Mouse (Mus musculus) intestine, postnatal 0 days (tissue): ENCODE data around the gene Keap1. TPM values are rescaled to one million over a fixed set of nuclear protein-coding genes. Genes with fewer than 3 reads are reported as not detected.
"Not testable (repeated sequence)": the region's sequence is repeated elsewhere in the genome, so short reads cannot be mapped to it uniquely, and the experiment has no call there.

Experiments
- ATAC-seq: fragments of 200-750 bp; cut with Nextera tagmentation; 2 replicates; pipeline ENCODE4 v1.8.0; 2017; ENCODE audit warnings: mild to moderate bottlenecking, moderate TSS enrichment, moderate library complexity
- H3K27ac ChIP-seq: fragments of 300-500 bp; sonication (generic); 2 replicates; pipeline ENCODE4 v1.5.1; 2014; ENCODE audit warnings: mild to moderate bottlenecking, low read depth, low read length, moderate library complexity
- H3K27me3 ChIP-seq: fragments of 300-500 bp; sonication (generic); replicated peaks from 2 replicates; pipeline ENCODE4 v1.6.1; 2014; ENCODE audit warnings: low read length, mixed read lengths; ENCODE audit not compliant: control insufficient read depth, insufficient read depth
- H3K36me3 ChIP-seq: fragments of 300-500 bp; sonication (generic); 2 replicates; pipeline ENCODE4 v1.6.1; 2014; ENCODE audit warnings: mild to moderate bottlenecking, moderate library complexity; ENCODE audit not compliant: control insufficient read depth, insufficient read depth
- H3K4me1 ChIP-seq: fragments of 300-500 bp; sonication (generic); replicated peaks from 2 replicates; pipeline ENCODE4 v1.6.1; 2014; ENCODE audit warnings: antibody characterized with exemption, low read length, mixed read lengths; ENCODE audit not compliant: control insufficient read depth, insufficient read depth
- H3K4me2 ChIP-seq: fragments of 300-500 bp; sonication (generic); replicated peaks from 2 replicates; pipeline ENCODE4 v1.6.1; 2014; ENCODE audit warnings: low read depth, mild to moderate bottlenecking, moderate library complexity
- H3K4me3 ChIP-seq: fragments of 300-500 bp; sonication (generic); 2 replicates; pipeline ENCODE4 v1.5.1; 2014; ENCODE audit warnings: low read depth, low read length
- H3K9ac ChIP-seq: fragments of 300-500 bp; sonication (generic); 2 replicates; pipeline ENCODE4 v1.6.1; 2014; ENCODE audit warnings: mild to moderate bottlenecking, low read depth, low read length
- H3K9me3 ChIP-seq: fragments of 300-500 bp; sonication (generic); 2 replicates; pipeline ENCODE4 v1.6.1; 2016; ENCODE audit warnings: mixed run types; ENCODE audit not compliant: control insufficient read depth
- CTCF ChIP-seq: sonication (generic); IDR thresholded peaks from 2 replicates; pipeline ENCODE4 v1.5.1; 2016; ENCODE audit warnings: low read depth, mild to moderate bottlenecking, control low read depth, antibody characterized with exemption, moderate library complexity
- WGBS: fragments of 180-500 bp; shearing (Covaris S2); extraction: QIAGEN DNeasy Blood & Tissue Kit; methylation state at CpG from one replicate; pipeline ENCODE4 v1.1.7; 2014; 5-methylcytosine and 5-hydroxymethylcytosine counted together
- polyA plus RNA-seq: library from polyadenylated mRNA; unstranded; fragments of >200 nt; fragmentation: Nextera tagmentation; extraction: Ambion mirVana; gene quantifications from 2 replicates; pipeline ENCODE4 v1.2.1, GENCODE M21; 2015

Keap1 gene
- polyA plus RNA-seq, 1 experiment from 2014 or later = 38.3 TPM

- 0 out of 2 replicates have a peak, but pooled peaks have one; percentile 20 for ATAC-seq
- no peaks in the 10 kb centered on the region for H3K9me3 ChIP-seq
- TF ChIP-seq CTCF = no peak
- peaks cover 14% of the 10 kb centered on the region; the same call in 1 of the 2 replicates for H3K4me1 ChIP-seq
- peak overlapping the region; percentile 74 for H3K4me2 ChIP-seq
- peaks cover 25% of the 10 kb centered on the region for H3K36me3 ChIP-seq
- H3K27me3 ChIP-seq = no peaks in the 10 kb centered on the region
- 4% methylated on average over 11 of the region's 11 CpGs for WGBS
- peak overlapping the region; percentile 88 for H3K27ac ChIP-seq
- peak overlapping the region; percentile 93 for H3K9ac ChIP-seq
- peak overlapping the region; percentile 95 for H3K4me3 ChIP-seq
These were observed 26.4 kb upstream of the Keap1 start for GRCm38 (mm10) chr9:21265611-21266010.

GRCm38 (mm10) chr9:21265000-21265561 lies 25.9 kb upstream of the Keap1 start, which contains the start of gene Atg4d:
Gene Atg4d (plus strand): TSS chr9:21265293.
- TF ChIP-seq CTCF = no peak
- Histone ChIP-seq H3K9me3 (no peaks in the 10 kb centered on the region), H3K36me3 (peaks cover 20% of the 10 kb centered on the region), H3K4me2 (peak within 1 kb of the TSS; percentile 74), H3K9ac (peak within 1 kb of the TSS; percentile 93), H3K27ac (peak within 1 kb of the TSS; percentile 88), H3K4me1 (peaks cover 14% of the 10 kb centered on the region; the same call in 1 of the 2 replicates), H3K27me3 (no peaks in the 10 kb centered on the region), H3K4me3 (peak within 1 kb of the TSS; percentile 95)
- ATAC-seq = peak; percentile 96
- WGBS = under 1% methylated on average over 49 of the region's 49 CpGs

- Histone ChIP-seq H3K9ac (peak overlapping the region; percentile 93; the same call in 1 of the 2 replicates), H3K27me3 (no peaks in the 10 kb centered on the region), H3K9me3 (no peaks in the 10 kb centered on the region), H3K27ac (peak overlapping the region; percentile 50; the same call in 1 of the 2 replicates), H3K36me3 (peaks cover 15% of the 10 kb centered on the region), H3K4me1 (peaks cover 14% of the 10 kb centered on the region; the same call in 1 of the 2 replicates), H3K4me2 (peak overlapping the region; percentile 74), H3K4me3 (peak overlapping the region; percentile 95)
- WGBS = 18% methylated on average over 17 of the region's 17 CpGs
- no peak; the same call in 1 of the 2 replicates for ATAC-seq
- no peak for TF ChIP-seq CTCF
These were observed 25.3 kb upstream of the Keap1 start for GRCm38 (mm10) chr9:21264272-21264999.

- no peaks in the 10 kb centered on the region for H3K9me3 ChIP-seq
- H3K4me1 ChIP-seq = peaks cover 13% of the 10 kb centered on the region; the same call in 1 of the 2 replicates
- H3K36me3 ChIP-seq = no peaks in the 10 kb centered on the region
- H3K27me3 ChIP-seq = no peaks in the 10 kb centered on the region
- 28% methylated on average over 2 of the region's 2 CpGs for WGBS
- H3K4me2 ChIP-seq = no peak overlapping the region
- H3K9ac ChIP-seq = no peak overlapping the region
- H3K27ac ChIP-seq = peak overlapping the region; percentile 50; the same call in 1 of the 2 replicates
- H3K4me3 ChIP-seq = no peak overlapping the region
- no peak for TF ChIP-seq CTCF
- ATAC-seq = no peak
These were observed 22.7 kb upstream of the Keap1 start for GRCm38 (mm10) chr9:21261831-21262230.

GRCm38 (mm10) chr9:21260491-21261040 lies 21.4 kb upstream of the Keap1 start:
- no peak overlapping the region for H3K4me2 ChIP-seq

GRCm38 (mm10) chr9:21256349-21256748 lies 17.2 kb upstream of the Keap1 start:
- not testable (repeated sequence) for H3K27ac ChIP-seq
- 68% methylated on average over 4 of the region's 4 CpGs for WGBS

More at GRCm38 (mm10) chr9:21260491-21261040, 21.4 kb upstream of the Keap1 start:
- ATAC-seq = no peak
- no peak for TF ChIP-seq CTCF
- Histone ChIP-seq H3K27ac (no peak overlapping the region), H3K4me3 (no peak overlapping the region), H3K9ac (no peak overlapping the region), H3K4me1 (peaks cover 10% of the 10 kb centered on the region; the same call in 1 of the 2 replicates), H3K36me3 (no peaks in the 10 kb centered on the region), H3K27me3 (no peaks in the 10 kb centered on the region), H3K9me3 (no peaks in the 10 kb centered on the region)
- 86% methylated on average over 6 of the region's 6 CpGs for WGBS

More at GRCm38 (mm10) chr9:21256349-21256748, 17.2 kb upstream of the Keap1 start:
- not testable (repeated sequence) for H3K4me3 ChIP-seq, H3K27me3 ChIP-seq, H3K36me3 ChIP-seq, H3K4me2 ChIP-seq, H3K4me1 ChIP-seq, ATAC-seq, H3K9ac ChIP-seq, H3K9me3 ChIP-seq
